Mouse (Mus musculus) liver, adult 2 months (tissue): ENCODE results near the gene Rpl13a. TPM values are rescaled to one million over a fixed set of nuclear protein-coding genes. Genes with fewer than 3 reads are reported as not detected.
"Not testable (repeated sequence)": the region's sequence is repeated elsewhere in the genome, so short reads cannot be mapped to it uniquely, and the experiment has no call there.

Experiments used
- DNase-seq: peaks from one replicate; pipeline ENCODE4 v3.0.0-alpha.2; 2011; ENCODE audit warnings: low read depth, low spot score; ENCODE audit errors: extremely low read depth
- H3K27ac ChIP-seq: fragments of 200-500 bp; replicated peaks from 2 replicates; pipeline ENCODE4 v1.5.1; 2012; ENCODE audit warnings: low read depth, mild to moderate bottlenecking, control low read depth, inconsistent platforms, low read length; ENCODE audit not compliant: insufficient read depth
- H3K27me3 ChIP-seq: fragments of 200-500 bp; 2 replicates; pipeline ENCODE4 v1.6.1; 2012; ENCODE audit warnings: mild to moderate bottlenecking, moderate library complexity, low read length, inconsistent platforms; ENCODE audit not compliant: control insufficient read depth, insufficient read depth
- H3K36me3 ChIP-seq: fragments of 200-500 bp; 2 replicates; pipeline ENCODE4 v1.6.1; 2012; ENCODE audit warnings: low read length, inconsistent platforms; ENCODE audit not compliant: control insufficient read depth, insufficient read depth
- H3K4me1 ChIP-seq: fragments of 200-500 bp; 2 replicates; pipeline ENCODE4 v1.6.1; 2011; ENCODE audit warnings: low read length; ENCODE audit not compliant: control insufficient read depth, insufficient read depth
- H3K4me3 ChIP-seq: fragments of 200-500 bp; 2 replicates; pipeline ENCODE4 v1.5.1; 2011; ENCODE audit warnings: low read depth, mild to moderate bottlenecking, control low read depth, low read length, moderate library complexity; ENCODE audit not compliant: insufficient read depth
- H3K79me2 ChIP-seq: fragments of 200-500 bp; 2 replicates; pipeline ENCODE4 v1.6.1; 2012; ENCODE audit warnings: inconsistent platforms, mild to moderate bottlenecking, low read length, moderate library complexity; ENCODE audit not compliant: control insufficient read depth, insufficient read depth
- H3K9ac ChIP-seq: fragments of 200-500 bp; 2 replicates; pipeline ENCODE4 v1.6.1; 2012; ENCODE audit warnings: low read depth, mild to moderate bottlenecking, control low read depth, inconsistent platforms, low read length
- CTCF ChIP-seq: fragments of 200-500 bp; IDR thresholded peaks from 2 replicates; pipeline ENCODE4 v1.5.1; 2011; ENCODE audit warnings: low read depth, low read length, control low read depth
- POLR2A ChIP-seq: fragments of 200-500 bp; IDR thresholded peaks from 2 replicates; pipeline ENCODE4 v1.6.1; 2011; ENCODE audit warnings: low read length, control low read depth; ENCODE audit not compliant: insufficient read depth; ENCODE audit errors: extremely low read depth
- whole genome bisulfite sequencing: fragments of 180-500 bp; shearing (Covaris S2); methylation state at CpG from one replicate; pipeline ENCODE4 v1.1.7; 2018; 5-methylcytosine and 5-hydroxymethylcytosine counted together
- polyA plus RNA-seq: library from polyadenylated mRNA; depleted of rRNA; stranded (reverse); fragments of >200 nt; gene quantifications from 2 replicates; pipeline ENCODE4 v1.2.3, GENCODE M21; 2012
- total RNA-seq: library from RNA; depleted of rRNA; stranded (reverse); fragments of >200 nt; gene quantifications from 2 replicates; pipeline ENCODE4 v1.2.3, GENCODE M21; 2014

Rpl13a gene
- total and polyA plus RNA-seq, 2 experiments, result 488 to 1,440 TPM

DNA sequence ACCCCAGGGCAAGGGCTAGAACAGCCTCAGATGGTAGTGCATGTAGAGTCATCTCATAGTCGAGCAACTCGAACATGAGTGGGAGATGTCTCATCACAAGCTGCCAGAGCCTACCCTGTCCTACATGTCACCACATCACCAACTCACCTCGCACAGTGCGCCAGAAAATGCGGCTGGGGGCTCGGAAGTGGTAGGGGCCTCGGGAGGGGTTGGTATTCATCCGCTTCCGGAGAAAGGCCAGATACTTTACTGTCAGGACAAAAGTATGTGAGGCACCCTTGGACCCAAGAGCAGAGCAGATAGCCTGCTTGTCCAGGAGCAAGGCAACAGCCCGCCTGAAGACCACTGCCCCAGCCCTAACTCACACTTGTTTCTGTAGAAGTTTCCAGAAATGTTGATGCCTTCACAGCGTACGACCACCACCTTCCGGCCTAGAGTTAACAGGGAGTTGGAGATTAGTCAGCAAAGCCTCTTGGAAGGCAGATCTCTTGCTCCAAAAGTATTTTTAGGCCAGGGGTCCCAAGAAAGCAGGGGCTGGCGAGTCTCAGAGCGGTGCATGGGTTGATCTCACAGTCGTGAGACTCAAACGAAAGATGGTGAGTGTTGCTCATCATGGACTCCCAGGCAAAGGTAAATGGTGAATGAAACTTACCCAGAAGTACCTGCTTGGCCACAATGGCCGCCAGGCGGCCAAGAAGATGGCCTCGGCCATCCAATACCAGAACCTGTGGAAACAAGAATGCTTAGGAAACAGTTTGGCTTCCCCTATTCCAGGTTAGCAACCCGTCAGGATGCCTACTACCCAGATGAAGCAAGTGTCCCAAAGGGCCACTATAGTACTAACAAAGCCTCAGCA lies 1.5 kb downstream of the Rpl13a start:
- no peak for TF ChIP-seq POLR2A
- peak; percentile 11; the same call in 1 of the 2 replicates for TF ChIP-seq CTCF
- Histone ChIP-seq H3K4me3 (peak overlapping the region; percentile 90; the same call in 1 of the 2 replicates), H3K4me1 (peaks cover 41% of the 10 kb centered on the region), H3K9ac (peak overlapping the region; percentile 95), H3K36me3 (peaks cover 25% of the 10 kb centered on the region; the same call in 1 of the 2 replicates), H3K79me2 (peaks cover 11% of the 10 kb centered on the region; the same call in 1 of the 2 replicates), H3K27ac (peak overlapping the region; percentile 22; the same call in 1 of the 2 replicates), H3K27me3 (no peaks in the 10 kb centered on the region)
- DNase-seq, result no peak
- WGBS, result 31% methylated on average over 21 of the region's 21 CpGs

DNA sequence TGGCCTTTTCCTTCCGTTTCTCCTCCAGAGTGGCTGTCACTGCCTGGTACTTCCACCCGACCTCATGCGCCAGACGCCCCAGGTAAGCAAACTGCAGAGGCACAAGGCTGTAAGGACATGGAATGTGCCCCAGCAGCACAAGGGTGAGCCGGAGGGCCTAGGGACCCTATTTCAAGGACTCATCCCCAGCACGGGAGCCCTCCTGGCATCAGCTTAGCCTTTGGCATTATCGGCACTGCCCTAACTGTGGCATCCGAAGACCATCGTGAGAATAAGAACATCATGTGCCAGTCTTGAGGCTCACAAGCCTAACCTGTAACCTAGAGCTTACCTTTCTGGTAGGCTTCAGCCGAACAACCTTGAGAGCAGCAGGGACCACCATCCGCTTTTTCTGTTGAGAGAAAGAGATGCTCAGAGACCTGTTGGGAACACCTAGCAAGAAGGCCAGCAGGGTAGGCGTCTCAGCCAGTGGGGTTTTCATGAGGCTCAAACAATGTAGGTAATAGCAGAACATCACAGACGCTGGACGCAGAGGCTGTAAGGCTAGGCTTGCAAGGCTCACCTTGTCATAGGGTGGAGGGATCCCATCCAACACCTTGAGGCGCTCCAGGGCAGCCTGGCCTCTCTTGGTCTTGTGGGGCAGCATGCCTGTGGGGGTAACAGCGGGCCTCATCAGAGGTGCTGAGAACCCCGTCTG lies 2.3 kb downstream of the Rpl13a start:
- Histone ChIP-seq H3K79me2 (peaks cover 11% of the 10 kb centered on the region; the same call in 1 of the 2 replicates), H3K9ac (peak overlapping the region; percentile 95), H3K36me3 (peaks cover 29% of the 10 kb centered on the region; the same call in 1 of the 2 replicates), H3K27ac (no peak overlapping the region), H3K27me3 (no peaks in the 10 kb centered on the region), H3K4me3 (no peak overlapping the region), H3K4me1 (peaks cover 35% of the 10 kb centered on the region)
- DNase-seq, result no peak
- 78% methylated on average over 17 of the region's 17 CpGs for WGBS
- TF ChIP-seq CTCF, result no peak

DNA sequence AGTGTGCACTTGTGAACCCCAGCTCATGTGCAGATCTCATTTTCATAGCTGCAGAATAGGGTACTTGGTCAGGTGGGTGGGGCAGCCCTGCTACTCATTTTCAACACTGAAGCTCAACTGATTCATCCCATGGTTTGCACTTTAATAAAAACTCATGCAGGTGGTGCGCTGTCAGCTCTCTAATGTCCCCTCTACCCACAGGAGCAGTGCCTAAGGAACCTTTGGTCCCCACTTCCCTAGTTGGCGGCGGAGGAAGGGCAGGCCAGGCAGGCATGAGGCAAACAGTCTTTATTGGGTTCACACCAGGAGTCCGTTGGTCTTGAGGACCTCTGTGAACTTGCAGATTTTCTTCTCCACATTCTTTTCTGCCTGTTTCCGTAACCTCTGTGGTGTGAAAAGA lies 2.9 kb downstream of the Rpl13a start:
- Histone ChIP-seq H3K79me2 (peaks cover 11% of the 10 kb centered on the region; the same call in 1 of the 2 replicates), H3K36me3 (peaks cover 30% of the 10 kb centered on the region; the same call in 1 of the 2 replicates), H3K4me1 (peaks cover 31% of the 10 kb centered on the region)
- 86% methylated on average over 5 of the region's 5 CpGs for WGBS
- DNase-seq, H3K4me3 ChIP-seq, H3K9ac ChIP-seq, H3K27ac ChIP-seq, H3K27me3 ChIP-seq: not testable (repeated sequence)

DNA sequence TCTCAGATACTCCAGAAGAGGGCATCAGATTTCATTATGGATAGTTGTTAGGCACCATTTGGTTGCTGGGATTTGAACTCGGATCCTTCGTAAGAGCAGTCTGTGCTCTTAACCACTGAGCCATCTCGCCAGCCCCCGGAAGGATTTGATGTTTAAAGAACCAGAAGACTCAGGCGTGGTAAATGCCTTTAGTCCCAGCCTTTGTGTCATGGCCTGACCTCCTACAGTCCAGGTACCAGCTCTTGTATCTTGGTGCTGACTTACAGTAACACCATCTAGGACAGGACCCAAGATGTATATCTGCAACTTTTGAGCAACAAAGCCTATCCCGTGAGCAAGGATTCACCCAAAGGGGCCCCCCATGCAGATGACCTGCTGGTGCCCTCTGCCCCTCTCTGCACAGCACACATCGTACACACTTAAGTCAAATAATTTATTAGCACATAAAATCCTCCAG lies 3.4 kb downstream of the Rpl13a start:
- WGBS, result 60% methylated on average over 7 of the region's 7 CpGs
- Histone ChIP-seq H3K9ac (no peak overlapping the region), H3K36me3 (peaks cover 30% of the 10 kb centered on the region; the same call in 1 of the 2 replicates), H3K27ac (no peak overlapping the region; the same call in 1 of the 2 replicates), H3K4me1 (peaks cover 30% of the 10 kb centered on the region), H3K27me3 (no peaks in the 10 kb centered on the region), H3K4me3 (no peak overlapping the region), H3K79me2 (peaks cover 11% of the 10 kb centered on the region; the same call in 1 of the 2 replicates)
- DNase-seq, result peak; percentile 39
- TF ChIP-seq POLR2A (no peak), CTCF (no peak)

DNA sequence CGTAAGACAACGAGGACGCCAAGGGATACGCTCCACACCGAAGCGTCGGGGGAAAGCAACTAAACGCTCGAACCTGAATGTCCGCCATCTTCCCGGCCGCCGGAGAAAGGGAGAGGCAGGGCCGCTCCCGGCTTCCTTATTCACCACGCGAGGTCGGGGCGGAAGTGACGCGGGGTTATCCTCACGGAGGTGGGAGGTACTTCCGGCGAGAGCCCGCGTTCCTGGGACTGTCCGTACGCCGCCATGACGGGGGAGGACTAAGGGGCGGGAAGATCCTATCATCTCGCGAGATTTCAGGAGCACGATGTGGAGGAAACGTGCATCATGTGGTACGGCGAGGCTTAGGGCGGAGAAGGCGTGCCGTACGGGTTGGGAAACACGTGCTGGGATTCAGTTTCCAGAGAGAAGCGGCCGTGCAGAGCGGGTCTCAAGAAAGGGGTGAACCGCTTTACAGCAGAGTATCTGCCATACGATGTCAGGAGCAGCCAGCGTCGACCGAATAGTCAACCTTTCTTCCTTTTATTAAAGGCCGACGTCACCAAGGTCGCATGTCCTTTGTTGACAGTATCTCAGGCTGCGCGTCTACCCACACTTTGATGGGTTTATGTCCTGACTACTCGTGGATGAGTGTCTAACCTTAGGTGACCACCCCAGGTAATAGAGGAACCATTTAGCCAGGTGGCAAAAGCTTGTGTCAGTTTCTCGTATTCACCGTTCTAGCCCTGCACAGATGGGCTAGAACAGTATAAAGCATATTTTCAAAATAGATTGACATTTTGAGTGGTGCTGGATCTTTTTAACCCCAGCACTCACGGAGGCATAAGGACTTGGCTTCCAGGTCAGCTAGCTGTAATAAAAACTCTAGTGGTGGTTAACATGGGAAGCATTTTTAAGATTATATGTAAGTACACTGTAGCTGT lies 4.1 kb downstream of the Rpl13a start, which contains the start of gene Rps11:
Gene Rps11, minus strand, starts transcription at position 216 of the 920 bp plus-strand sequence.
- Histone ChIP-seq H3K27me3 (no peaks in the 10 kb centered on the region), H3K4me1 (peaks cover 26% of the 10 kb centered on the region), H3K9ac (peak within 1 kb of the TSS; percentile 85), H3K79me2 (peaks cover 11% of the 10 kb centered on the region; the same call in 1 of the 2 replicates), H3K36me3 (peaks cover 30% of the 10 kb centered on the region; the same call in 1 of the 2 replicates), H3K4me3 (peak within 1 kb of the TSS; percentile 79), H3K27ac (peak within 1 kb of the TSS; percentile 75)
- DNase-seq, result peak; percentile 96
- 3% methylated on average over 59 of the region's 59 CpGs for WGBS
- TF ChIP-seq POLR2A, result peak; percentile 63; the same call in 1 of the 2 replicates
- TF ChIP-seq CTCF, result no peak
